Comparison of ENCODE assay signal across 19 mouse cellular contexts in genomic region chr5:142697742-142698141, GRCm38 (mm10). TPM values are rescaled to one million over a fixed set of nuclear protein-coding genes. Genes with fewer than 3 reads are reported as not detected.
DNase-seq lines count a peak whose midpoint lies in the region; TF ChIP-seq lines count a peak whose summit lies in the region.
"Had no signal": no experiment of that assay in that cellular context is flagged by ENCODE, and none has a peak within 500 bp of the region (broad histone marks: within the 10 kb centered on the region; RNA-seq: fewer than 3 reads in every experiment).

No protein-coding gene starts in this region.

- no peaks in the 10 kb centered on the region for H3K27me3 ChIP-seq in cerebellum, adult 2 months (ENCODE audit: control insufficient read depth, insufficient read depth, low read length)
- H3K27me3 ChIP-seq: forebrain, embryonic 15.5 days had no signal

- H3K4me1 ChIP-seq in cerebellum, adult 2 months (ENCODE audit: control insufficient read depth, insufficient read depth, low read length) = peaks cover 30% of the 10 kb centered on the region

- H3K4me3 ChIP-seq in cerebellum, adult 2 months (replicated peaks; ENCODE audit: insufficient read depth, low read depth, low read length) = no peak overlapping the region
- H3K4me3 ChIP-seq: embryonic facial prominence, embryonic 10.5 days; embryonic facial prominence, embryonic 12.5 days; forebrain, embryonic 13.5 days; forebrain, embryonic 15.5 days had no signal

- TF ChIP-seq POLR2A in cerebellum, adult 2 months (IDR thresholded peaks at IDR 0.05; ENCODE audit: borderline replicate concordance, insufficient read depth, low read length) = no peak

- TF ChIP-seq CTCF in cerebellum, adult 2 months (IDR thresholded peaks at IDR 0.05; ENCODE audit: borderline replicate concordance, insufficient read depth, low read depth, low read length) = no peak

- DNase-seq in adrenal gland, adult (ENCODE audit: inconsistent age in 2 of 2, low spot score in 1 of 2) = peak; percentile 47 to 50
- no peak for DNase-seq in adrenal gland, postnatal 4 days (ENCODE audit: low spot score in 2 of 2)
- peak; percentile 39 for DNase-seq in 3T3-L1 (ENCODE audit: low read depth, low spot score)
- peak; percentile 59 for DNase-seq in brain, adult 2 months (ENCODE audit: low read depth, low spot score)
- DNase-seq in cerebellum, adult 2 months = no peak
- DNase-seq: adrenal gland, adult 2 months; adrenal gland, postnatal 10 days; adrenal gland, postnatal 25 days; cerebellum, adult 11 months; cerebellum, adult 18-20 months; cerebellum, adult 9-10 months; cerebellum, postnatal 10 days; cerebellum, postnatal 25 days; forebrain, postnatal 0 days had no signal

- H3K27ac ChIP-seq in cerebellum, adult 2 months (ENCODE audit: insufficient read depth, low read length) = no peak overlapping the region
- H3K27ac ChIP-seq: embryonic facial prominence, embryonic 10.5 days; embryonic facial prominence, embryonic 12.5 days; forebrain, embryonic 13.5 days; forebrain, embryonic 15.5 days had no signal

- WGBS in cerebellum, adult 2 months = 77% methylated on average over 2 of the region's 2 CpGs

RNA-seq across cellular contexts. Expression of gene Slc29a4, which starts 5.4 kb away (rescaled TPM):
- 10 to 100 TPM; 28.9 to 30.7 TPM for total RNA-seq in adrenal gland, postnatal 4 days (2021)
- polyA plus RNA-seq in cerebellum, adult 2 months (2012; rRNA removed) = 62.3 and 80.7 TPM in 2 replicates
- total RNA-seq: MEL had no signal

Comparison
In these comparisons a context has a peak if more than half of its experiments do, and no peak if none do; other contexts are left out.
1. DNase-seq: peak in adrenal gland, adult (2 of 2), 3T3-L1 (single experiment) and brain, adult 2 months (single experiment); none in adrenal gland, postnatal 4 days (0 of 2) and cerebellum, adult 2 months (0 of 2).